Mouse (Mus musculus): ENCODE data around the gene Ptpro. TPM values are rescaled to one million over a fixed set of nuclear protein-coding genes. Genes with fewer than 3 reads are reported as not detected.

Ptpro gene
- total RNA-seq, 2 experiments from 2014 or later = 3.5 to 4.1 TPM

DNA sequence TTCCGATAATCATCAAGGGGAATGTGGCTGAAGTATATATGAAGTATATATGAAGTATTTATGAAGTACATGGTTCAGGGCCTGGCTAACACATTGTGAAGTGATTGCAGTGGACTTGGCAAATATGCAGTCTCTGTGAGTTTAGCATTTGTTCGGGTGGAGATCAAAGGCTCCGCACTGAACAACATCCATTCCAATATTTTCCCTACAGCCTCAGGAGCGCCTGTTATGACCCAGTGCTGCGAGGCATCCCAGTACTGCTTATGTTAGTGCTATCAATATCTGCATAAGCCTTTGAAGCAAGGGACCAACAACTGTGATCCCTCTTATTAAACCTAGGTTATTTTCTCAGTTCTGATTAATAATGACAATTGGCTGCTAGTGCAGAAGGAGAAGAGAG is 36.1 kb downstream of the Ptpro start:
- DNase-seq (ENCODE audit: low spot score) = no peak
- intact Hi-C loops (cut with DNase I) = no loop called here

DNA sequence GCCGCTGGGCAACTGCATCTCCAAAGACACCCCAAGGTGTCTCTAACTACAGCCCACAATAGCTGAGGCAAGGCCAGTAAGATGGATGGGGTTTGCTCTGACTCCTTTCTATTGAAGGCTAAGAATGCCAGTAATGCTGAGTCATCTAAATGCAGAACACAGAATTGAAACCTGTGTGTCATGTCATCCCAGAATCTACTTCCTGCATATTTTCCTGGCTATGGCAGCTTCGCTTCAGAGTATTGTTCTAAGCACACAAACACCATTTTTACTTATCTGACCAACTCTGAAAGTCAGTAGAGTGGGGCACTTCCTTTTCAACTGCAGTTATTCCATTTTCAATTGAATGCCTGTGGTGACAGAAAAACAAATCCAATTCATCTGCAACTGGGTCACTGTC is 40.3 kb downstream of the Ptpro start:
- intact Hi-C loops (cut with DNase I) = no loop called here
- DNase-seq (ENCODE audit: low spot score) = no peak

DNA sequence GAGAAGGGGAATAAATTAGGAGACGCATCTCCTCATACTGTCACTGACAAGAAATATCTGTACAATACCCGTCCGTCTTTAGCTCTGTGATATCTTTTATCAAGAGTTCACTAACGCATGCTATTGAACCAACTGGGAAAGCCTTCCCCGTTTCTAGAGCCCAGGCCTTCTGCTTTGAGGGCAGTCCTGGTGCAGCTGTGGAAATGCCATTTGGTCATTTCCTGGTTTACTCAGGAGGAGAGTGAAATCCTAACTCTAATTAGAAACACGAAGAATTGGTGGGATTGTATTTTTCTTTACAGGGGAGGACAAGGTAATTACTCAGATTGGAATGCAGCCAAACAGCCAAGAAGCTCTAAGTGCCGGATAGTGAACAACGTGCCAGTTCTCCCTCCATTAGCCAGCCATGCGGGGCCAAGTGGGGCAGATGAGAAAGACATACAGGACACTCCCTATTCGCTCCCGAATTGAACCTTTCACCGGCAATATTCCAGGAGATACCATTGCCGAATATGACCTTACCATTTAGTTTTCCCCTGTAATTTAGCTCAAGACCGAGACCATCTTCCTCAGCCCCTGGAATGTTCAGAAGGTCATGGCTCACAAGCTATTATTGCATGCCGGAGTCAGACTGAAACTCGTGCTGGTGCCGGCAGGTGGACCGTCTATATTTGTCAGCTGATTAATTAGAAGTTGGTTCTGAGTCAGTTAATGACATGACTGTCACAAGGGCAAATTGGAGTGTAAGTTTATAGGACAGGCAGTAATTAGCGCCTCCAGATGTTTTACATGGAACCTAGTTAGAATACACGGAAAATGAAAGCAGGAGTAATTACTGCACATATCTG is 43.1 kb downstream of the Ptpro start:
- DNase-seq (ENCODE audit: low spot score) = no peak
- intact Hi-C loops (cut with DNase I) = no loop called here

DNA sequence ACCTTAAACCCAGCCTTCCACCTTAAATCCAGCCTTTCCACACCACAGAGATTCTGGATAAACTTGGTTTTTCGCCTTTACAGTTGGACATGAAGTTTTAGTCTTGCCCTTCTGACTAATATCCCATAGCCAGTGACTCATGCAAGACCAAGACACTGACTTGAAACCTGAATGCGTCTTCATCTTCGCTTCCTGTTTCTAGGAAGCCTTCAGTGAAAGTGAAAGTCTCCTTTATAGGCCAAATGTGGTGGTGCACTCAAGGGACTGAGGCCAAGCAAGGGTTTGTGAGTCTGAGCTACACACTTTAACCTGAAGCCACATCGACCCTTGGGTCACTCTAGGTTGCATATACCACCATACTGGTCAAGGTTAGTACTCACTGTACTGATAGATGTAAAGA is 50.4 kb downstream of the Ptpro start:
- intact Hi-C loops (cut with DNase I) = no loop called here
- DNase-seq (ENCODE audit: low spot score) = no peak

DNA sequence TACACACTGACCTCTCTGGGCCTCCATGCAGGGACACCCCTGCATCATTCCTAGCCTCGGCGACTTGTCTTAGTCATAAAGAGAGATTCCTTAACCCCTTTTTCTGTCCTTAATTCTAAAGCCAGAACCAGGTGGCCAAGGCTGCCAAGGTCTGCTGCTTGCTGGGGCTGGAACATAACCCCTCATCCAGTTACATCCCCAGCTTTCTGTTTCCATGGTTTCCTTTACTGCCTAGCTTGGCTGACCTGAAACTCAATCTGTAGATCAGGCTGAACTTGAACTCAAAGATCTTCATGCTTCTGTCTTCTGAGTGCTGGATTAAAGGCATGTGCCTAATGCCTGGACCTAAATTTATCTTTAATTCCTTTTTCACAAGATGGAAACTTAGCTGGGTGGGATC is 51.7 kb downstream of the Ptpro start:
- DNase-seq (ENCODE audit: low spot score) = no peak
- intact Hi-C loops (cut with DNase I) = no loop called here

DNA sequence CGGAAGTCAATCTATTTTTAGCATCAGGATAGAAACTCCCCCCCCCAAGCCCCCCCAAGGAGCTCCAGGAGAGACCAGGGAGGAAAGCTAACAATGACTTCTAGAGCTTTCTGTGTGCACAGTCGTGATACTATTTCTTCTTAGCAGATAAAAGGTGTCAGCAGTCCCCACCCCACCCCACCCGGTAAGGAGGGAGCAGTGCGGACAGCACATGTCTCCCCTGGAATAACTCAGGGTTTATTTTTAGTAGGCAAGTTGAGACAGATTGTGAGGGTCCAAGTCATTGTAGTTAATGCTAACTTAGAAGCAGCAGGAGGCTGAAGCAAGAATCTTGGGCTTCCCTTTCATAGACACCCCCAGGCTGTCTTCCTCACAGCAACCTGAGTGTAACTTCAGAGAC is 63.1 kb downstream of the Ptpro start:
- intact Hi-C loops (cut with DNase I) = no loop called here
- no peak for DNase-seq (ENCODE audit: low spot score)

DNA sequence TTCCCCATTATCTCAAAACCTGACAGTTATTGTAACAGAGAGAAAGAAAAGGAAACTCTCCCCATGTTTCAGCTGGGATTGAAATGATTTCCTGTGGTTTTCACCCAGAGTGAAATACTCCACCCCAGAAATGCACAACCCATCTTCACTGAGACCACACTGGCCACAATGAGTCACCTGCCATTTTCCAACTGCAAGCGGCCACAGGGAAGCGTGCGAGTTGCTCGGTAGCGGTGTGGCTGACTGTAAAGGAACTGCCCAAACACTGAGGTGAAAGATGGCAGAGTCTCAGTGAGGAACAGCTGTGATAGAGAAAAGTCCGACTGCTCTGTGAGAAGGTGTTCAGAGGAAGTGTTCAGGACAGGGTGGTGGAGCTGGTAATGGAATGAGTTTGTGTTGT is 64.2 kb downstream of the Ptpro start:
- intact Hi-C loops (cut with DNase I) = no loop called here
- DNase-seq (ENCODE audit: low spot score) = no peak

DNA sequence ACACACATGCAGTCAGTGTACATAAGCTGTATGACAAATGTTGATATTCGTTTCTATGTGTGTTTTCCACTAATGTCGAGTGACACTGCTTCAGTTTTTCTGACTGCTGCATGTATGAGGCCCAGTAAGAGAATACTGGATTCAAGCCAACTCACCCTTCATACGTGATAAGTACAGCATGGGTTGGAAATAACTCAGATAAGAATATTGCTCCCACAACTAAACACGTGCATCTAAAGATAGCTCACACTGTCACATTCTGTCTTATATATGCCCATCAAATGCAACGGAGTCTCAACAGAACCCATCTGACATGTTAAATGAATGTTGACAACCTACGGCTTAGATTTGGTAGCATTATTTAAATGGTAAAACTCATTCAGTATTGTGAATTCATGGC is 65.4 kb downstream of the Ptpro start:
- intact Hi-C loops (cut with DNase I) = no loop called here
- no peak for DNase-seq (ENCODE audit: low spot score)

GRCm38 (mm10) chr6:137318242-137318861 is 66.2 kb downstream of the Ptpro start:
- intact Hi-C loops (cut with DNase I) = no loop called here
- no peak for DNase-seq (ENCODE audit: low spot score)

DNA sequence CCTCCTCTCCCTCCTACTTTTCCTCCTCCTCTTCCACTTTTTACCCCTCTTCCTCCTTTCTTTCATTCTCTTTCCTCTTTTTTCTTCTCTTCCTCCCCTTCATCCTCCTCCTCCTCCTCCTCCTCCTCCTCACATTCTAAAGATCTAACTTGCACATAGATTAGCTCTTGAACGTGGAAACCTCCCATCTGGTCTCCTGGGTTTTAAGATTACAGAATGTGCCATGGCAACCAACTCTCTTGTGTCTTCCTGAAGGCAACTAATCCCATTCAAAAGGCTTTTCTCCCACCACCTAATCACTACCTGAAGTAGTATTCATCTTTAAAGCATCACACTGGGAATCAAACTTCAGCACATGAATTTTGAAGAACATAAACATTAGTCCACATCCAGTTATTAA is 67.5 kb downstream of the Ptpro start:
- intact Hi-C loops (cut with DNase I) = no loop called here
- no peak for DNase-seq (ENCODE audit: low spot score)

DNA sequence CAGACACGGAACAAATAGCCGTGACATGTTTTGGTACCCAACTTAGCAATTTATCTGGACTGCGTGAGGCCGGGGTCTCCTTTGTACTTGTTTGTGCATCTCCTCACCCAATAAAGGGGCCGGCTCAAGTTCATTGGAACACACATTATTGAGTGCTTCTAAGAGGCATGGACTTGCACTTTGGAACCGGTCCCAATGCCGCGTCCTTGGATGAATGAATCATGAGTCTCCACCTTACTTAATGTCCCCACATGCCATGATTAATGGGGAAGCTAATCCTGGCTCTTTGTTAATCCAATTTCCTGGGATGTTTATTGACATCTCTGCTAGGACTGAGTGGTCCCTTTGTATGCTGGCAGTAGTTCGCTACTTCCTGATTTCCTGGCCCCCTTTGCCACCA is 75.6 kb downstream of the Ptpro start:
- intact Hi-C loops (cut with DNase I) = no loop called here
- DNase-seq (ENCODE audit: low spot score) = no peak

- intact Hi-C loops (cut with DNase I) = no loop called here
Observed at GRCm38 (mm10) chr6:137328228-137328627, 76.1 kb downstream of the Ptpro start.

DNA sequence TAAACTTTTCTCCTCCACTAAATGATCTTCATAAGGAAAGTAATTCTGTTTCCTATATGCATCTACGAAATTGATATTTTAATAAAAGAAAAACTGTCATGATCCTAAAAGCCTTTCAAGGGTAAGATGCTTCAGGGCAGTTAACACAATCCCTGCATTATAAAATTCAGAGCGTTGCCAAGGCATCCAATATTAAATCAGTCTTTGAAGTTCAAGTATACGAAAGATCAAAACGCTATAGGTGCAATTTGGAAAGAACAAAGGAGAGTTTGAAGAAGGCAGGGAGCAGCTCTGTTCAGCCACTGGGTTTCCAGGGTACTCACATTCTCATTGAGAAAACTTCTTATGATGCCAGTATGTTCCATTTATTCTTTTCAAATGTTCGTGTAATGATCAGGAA is 78.7 kb downstream of the Ptpro start:
- DNase-seq (ENCODE audit: low spot score) = no peak
- intact Hi-C loops (cut with DNase I) = no loop called here

More at GRCm38 (mm10) chr6:137328228-137328627, 76.1 kb downstream of the Ptpro start:
- no peak for DNase-seq (ENCODE audit: low spot score)

GRCm38 (mm10) chr6:137331826-137332225 is 79.7 kb downstream of the Ptpro start:
- DNase-seq (ENCODE audit: low spot score) = no peak
- intact Hi-C loops (cut with DNase I) = no loop called here

DNA sequence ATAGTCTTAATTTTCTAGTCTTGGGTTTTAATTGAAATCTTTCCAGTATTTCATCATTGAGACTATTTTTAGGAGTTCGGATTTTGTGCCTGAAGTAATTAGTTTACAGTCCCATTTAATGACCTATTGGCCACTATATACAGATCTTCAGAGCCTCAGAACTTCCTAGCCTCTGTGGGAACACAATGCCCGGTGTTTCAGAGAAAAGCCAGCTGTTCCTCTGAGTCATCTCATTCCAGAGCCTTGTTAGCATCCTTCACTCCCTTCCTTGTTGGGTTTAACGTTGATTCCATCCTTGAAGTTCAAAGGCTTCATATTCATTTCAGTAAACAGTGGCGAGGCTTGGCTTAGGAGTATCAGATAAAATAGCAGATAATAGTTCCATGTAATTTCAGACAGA is 87.0 kb downstream of the Ptpro start:
- no peak for DNase-seq (ENCODE audit: low spot score)
- intact Hi-C loops (cut with DNase I) = no loop called here

DNA sequence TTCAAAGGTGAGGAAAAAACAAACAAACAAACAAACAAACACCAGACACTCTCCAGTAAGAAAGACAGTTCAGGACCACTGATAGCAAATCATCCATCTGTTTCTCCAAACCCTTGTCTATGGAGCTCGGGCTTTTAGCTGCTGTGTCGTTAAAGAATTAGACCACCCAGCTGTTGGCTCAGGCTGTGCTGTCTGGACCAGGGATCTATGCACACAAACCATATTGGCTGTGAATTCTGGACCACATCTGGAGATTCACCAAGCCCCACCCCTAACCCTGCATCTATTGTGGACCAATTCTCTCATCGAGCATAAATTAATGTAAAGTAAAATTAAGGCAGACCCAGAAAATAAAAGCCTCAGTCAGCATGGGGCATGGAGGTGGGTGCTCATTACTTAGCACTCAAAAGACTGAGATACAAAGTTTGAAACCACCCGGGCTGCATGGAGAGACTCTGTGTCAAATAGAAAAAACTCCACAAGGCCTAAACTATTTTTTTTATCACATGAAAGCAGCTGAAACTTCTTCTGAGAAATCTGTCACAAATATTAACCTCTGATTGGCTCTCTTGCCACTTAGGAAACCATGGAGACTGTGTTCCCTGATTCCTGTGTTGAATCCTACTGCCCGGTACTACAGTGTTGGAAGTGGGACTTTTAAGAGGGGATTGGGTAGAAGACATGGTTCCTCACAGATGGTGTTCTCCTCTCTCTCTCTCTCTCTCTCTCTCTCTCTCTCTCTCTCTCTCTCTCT is 91.7 kb downstream of the Ptpro start:
- DNase-seq (ENCODE audit: low spot score) = no peak
- intact Hi-C loops (cut with DNase I) = no loop called here

GRCm38 (mm10) chr6:137360166-137360565 is 108.0 kb downstream of the Ptpro start:
- DNase-seq (ENCODE audit: low spot score) = no peak
- intact Hi-C loops (cut with DNase I) = no loop called here

GRCm38 (mm10) chr6:137362216-137362615 is 110.1 kb downstream of the Ptpro start:
- intact Hi-C loops (cut with DNase I) = no loop called here
- DNase-seq (ENCODE audit: low spot score) = no peak

DNA sequence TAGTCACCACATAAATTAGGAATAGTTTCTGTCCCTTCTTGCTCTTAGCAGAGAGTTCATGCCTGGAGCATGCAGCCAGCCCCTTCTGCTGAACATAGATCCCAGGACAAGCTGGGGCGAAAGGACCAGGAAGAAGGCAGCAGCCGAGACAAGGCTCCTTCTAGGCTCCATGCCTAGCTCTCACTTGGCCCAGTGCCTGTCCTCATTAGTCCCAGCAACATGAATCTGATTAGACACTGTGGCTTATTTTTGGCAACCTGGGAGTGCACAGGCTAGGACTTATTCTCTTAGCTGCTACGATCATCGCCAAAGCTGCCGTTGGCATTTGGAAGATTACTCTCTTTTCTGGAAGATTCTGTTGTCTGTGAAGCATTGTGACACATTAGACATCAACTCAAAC is 112.6 kb downstream of the Ptpro start:
- intact Hi-C loops (cut with DNase I) = no loop called here
- DNase-seq (ENCODE audit: low spot score) = no peak

GRCm38 (mm10) chr6:137365637-137366036 is 113.5 kb downstream of the Ptpro start:
- intact Hi-C loops (cut with DNase I) = no loop called here
- no peak for DNase-seq (ENCODE audit: low spot score)

DNA sequence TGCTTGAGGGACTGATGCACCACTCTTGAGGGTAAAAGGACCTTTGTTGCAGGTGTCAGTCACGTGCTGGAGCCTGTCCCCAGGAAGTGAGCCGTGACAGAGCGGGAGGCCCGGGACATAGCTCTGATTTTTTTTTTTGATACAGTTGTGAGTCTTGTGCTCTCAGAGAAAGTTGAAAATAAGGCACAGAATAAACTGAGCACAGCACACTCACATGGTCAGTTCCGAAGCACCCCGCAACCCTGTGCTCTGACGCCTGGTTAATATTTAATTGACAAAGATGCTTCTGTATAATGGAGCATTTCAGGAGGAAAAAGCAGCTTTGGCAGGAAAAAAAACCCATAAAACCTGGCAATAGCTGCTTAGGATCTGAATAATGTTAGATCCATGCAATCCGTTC is 118.6 kb downstream of the Ptpro start:
- intact Hi-C loops (cut with DNase I) = no loop called here
- DNase-seq (ENCODE audit: low spot score) = no peak

Measured in heart, postnatal 25 days (tissue).